ENCODE assay signal across 15 mouse cellular contexts in genomic region chr3:71919865-71920264, GRCm38 (mm10).
"Had no signal": no experiment of that assay in that cellular context is flagged by ENCODE, and none has a peak within 500 bp of the region (broad histone marks: within the 10 kb centered on the region; RNA-seq: fewer than 3 reads in every experiment).

No protein-coding gene starts in this region.

- H3K4me3 ChIP-seq: layer of hippocampus, adult 2 months; left cerebral cortex, adult 2 months; limb, embryonic 10.5 days; liver, embryonic 15.5 days; neural tube, embryonic 12.5 days; stomach, embryonic 15.5 days had no signal

- H3K9me3 ChIP-seq: limb, embryonic 10.5 days; liver, embryonic 15.5 days; neural tube, embryonic 12.5 days; stomach, embryonic 15.5 days had no signal

- ATAC-seq: lung, postnatal 0 days had no signal

- DNase-seq: kidney, adult 8-10 months; kidney, postnatal 36 days; lung, adult 2 months; lung, postnatal 36 days; right cerebral cortex, postnatal 14 days; thymus, adult 2 months; thymus, postnatal 25 days had no signal

- H3K9ac ChIP-seq: liver, embryonic 15.5 days; neural tube, embryonic 12.5 days; stomach, embryonic 15.5 days had no signal

- H3K27me3 ChIP-seq: liver, embryonic 15.5 days; neural tube, embryonic 12.5 days; stomach, embryonic 15.5 days had no signal

- H3K4me2 ChIP-seq: liver, embryonic 11.5 days; liver, embryonic 15.5 days; neural tube, embryonic 12.5 days; stomach, embryonic 15.5 days had no signal

- H3K27ac ChIP-seq: layer of hippocampus, adult 2 months; left cerebral cortex, adult 2 months; limb, embryonic 10.5 days; liver, embryonic 15.5 days; neural tube, embryonic 12.5 days; stomach, embryonic 15.5 days had no signal

- H3K4me1 ChIP-seq: limb, embryonic 10.5 days; liver, embryonic 15.5 days; neural tube, embryonic 12.5 days; stomach, embryonic 15.5 days had no signal

- H3K36me3 ChIP-seq: limb, embryonic 10.5 days; liver, embryonic 15.5 days; neural tube, embryonic 12.5 days; stomach, embryonic 15.5 days had no signal
